Mouse (Mus musculus) telencephalon, adult 2 months (tissue): ENCODE measurements at regions not wholly inside any gene's neighbourhood (a gene's known extent, or its start where the extent isn't known, plus 50 kb on each side); places are given as distances from the start of the nearest gene placed in this dataset.

Source experiments
- DNase-seq: peaks from one replicate; pipeline ENCODE4 v3.0.0-alpha.2; 2011; ENCODE audit warnings: low read depth, low spot score

DNA sequence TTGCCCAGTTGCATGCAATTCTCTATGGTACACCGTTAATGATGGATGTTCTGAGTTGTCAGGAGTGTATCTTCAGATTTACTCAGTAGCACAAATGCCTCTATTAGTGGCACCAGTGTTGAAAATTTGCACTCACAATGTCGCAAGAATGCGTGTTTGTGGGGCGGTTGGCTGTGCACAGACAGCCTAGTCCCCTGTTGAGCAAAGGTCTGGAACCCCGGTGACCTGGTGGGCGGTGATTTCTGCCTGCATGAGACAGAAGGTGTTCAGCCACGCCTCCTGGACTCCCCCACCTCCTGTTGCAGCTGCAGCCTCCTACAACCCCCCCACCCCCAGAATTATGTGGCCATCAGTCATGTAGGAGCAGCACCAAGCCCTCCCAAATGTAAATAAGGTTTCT lies 338.9 kb upstream of the Spred2 start:
- DNase-seq: no peak

DNA sequence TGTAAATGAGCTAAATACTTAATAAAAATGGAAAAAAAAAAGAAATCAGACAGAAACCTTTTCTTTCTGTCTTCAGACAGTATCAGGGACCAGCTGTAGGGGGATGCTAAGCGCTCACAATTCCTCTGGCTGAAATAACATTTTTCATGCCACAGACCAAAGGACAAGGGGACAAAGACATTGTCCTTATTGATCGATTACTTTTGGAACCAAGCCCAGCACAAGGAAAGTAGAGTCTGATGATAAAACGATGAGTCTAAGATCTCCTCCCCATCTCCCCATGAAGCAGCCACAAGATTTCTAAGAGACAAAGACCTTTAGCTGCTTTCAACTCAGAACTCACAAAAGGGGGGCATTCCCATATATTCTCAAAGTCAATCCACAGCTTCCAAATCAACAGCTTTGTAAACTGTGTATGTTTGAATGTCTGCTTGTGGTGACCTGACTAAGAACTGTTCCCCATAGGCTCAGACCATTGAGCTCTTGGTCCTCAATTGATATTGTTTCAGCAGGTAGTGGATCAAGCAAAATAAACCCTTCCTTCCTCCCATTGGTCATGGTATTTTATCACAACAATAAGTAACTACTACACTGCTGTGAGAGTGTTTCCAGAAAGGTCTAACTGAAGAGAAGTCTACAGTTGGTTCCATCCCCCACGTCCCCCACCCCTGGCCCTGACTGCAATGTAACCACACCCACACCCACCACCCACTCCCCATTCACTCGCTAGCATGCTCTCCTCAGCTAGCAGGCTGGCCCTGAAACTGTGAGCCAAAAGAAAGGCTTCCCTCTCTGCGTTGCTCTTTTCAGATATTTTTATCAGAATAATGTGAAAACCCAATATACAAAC lies 331.4 kb upstream of the Spred2 start:
- no peak for DNase-seq

GRCm38 (mm10) chr11:19595107-19595506 lies 329.1 kb upstream of the Spred2 start:
- no peak for DNase-seq

DNA sequence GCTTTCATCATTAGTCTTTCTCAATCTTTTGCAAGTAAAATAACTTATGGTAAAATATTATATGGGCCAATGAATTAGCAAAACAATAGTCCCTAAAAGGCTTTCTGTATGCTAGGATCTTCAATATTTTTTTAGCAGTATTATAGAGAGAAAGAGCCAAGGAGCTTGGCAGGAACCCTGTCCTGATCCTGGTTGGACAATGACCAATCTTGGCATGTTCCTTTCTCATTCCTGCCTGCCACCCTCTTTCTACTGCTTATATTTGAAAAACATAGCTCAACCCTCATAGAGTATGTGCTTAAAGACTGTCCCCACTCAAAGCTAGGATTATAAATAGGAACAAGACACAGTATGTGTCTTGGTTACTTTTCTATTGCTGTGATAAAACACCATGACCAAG lies 327.8 kb upstream of the Spred2 start:
- DNase-seq: no peak

DNA sequence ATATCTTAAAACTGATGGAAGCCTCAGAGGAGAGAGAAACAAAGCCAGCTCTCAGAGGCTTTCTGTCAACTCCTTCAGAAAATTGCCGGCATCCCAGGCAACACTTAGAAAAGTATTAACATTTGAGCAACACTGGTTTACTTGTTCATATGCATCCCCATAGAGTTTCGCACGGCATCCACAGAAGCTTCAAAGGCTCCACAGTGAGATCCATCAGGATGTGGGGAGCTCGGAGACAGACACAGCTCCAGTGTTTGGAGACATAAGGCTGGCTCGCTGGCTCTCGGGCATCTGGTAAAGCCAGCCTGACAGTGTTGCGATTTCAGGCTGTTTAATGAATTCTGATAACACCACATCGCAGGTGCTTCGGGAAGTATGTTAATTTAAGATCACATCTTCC lies 324.7 kb upstream of the Spred2 start:
- DNase-seq: no peak

- DNase-seq: peak; percentile 8
These were observed 322.8 kb upstream of the Spred2 start for GRCm38 (mm10) chr11:19601216-19601938.

DNA sequence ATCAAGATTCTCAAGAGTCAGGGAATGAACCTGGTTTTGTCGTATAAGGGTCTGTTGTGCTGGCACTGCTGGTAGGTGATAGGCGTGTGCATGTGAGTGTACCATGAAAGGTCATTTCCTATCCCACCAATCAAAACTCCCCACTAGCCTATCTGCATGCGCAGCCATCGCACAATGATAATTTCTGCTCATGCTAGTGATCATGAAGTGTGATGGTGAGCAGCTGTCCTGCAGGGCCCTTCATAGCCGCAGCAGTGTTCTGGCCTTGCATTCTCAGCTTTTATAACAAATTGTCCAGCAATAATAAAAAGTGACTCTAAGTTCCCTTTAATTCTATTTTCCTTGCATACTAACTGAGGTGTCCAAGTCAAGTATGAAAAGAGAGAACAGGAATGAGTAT lies 321.7 kb upstream of the Spred2 start:
- no peak for DNase-seq

GRCm38 (mm10) chr11:19605602-19606001 lies 318.6 kb upstream of the Spred2 start:
- no peak for DNase-seq

GRCm38 (mm10) chr11:19606943-19607342 lies 317.2 kb upstream of the Spred2 start:
- no peak for DNase-seq

GRCm38 (mm10) chr11:19607941-19608340 lies 316.2 kb upstream of the Spred2 start:
- no peak for DNase-seq

DNA sequence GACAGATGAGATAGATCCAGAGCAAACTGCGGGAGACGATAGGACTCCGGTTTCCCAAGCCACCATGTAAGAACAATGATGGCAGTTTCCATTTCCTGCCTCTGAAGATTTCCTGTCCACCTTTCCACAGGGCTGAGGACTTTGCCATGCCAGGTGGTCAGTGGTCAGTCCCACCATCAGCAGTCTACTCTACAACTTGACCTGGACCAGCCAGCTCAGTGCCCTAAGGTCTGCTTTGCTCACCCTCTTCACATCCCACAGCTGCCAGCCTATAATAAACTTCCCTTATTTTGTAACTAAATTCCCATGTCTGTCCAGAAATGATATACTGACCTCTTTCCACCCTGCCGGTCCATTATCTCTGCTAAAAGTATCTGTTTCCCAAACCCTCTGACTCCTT lies 315.7 kb upstream of the Spred2 start:
- no peak for DNase-seq

GRCm38 (mm10) chr11:19610559-19610958 lies 313.6 kb upstream of the Spred2 start:
- no peak for DNase-seq

DNA sequence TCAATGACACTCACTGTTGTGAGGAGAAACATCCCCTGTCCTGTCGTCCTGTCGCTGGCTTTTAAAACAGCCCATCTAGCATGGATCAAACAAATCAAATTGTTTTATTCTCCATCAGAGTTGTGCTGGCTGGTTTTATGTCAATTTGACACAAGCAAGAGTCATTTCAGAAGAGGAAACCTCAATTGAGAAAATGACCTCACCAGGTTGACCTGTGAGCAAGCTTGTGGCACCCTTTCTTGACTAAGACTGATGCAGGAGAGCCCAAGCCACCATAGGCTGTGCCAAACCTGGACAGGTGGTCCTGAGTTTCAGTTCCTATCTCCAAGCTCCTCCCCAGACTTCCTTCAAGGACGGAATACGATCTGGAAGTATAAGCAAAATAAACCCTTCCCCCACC lies 313.0 kb upstream of the Spred2 start:
- DNase-seq: no peak

DNA sequence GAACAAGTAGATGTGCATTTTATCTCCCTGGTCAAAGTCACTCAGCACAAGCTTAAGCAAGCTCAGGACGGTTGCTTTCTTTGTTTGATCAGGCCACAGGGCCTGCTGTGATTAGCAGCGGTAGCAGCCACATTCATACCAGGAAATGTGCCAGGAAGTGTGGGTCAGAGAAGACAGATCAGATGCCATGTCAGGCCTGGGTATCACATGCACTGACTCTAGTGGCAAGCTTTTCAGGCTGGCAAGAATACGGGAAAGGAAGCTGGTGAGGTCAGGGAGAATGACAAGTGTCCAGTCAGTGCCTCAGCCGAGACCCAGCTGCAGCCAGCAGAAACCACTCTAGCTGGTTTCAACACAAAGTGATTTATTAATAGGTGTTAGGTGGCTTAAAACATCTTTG lies 307.7 kb upstream of the Spred2 start:
- DNase-seq: no peak

- DNase-seq: no peak
These were observed 304.7 kb upstream of the Spred2 start for GRCm38 (mm10) chr11:19619494-19619893.

DNA sequence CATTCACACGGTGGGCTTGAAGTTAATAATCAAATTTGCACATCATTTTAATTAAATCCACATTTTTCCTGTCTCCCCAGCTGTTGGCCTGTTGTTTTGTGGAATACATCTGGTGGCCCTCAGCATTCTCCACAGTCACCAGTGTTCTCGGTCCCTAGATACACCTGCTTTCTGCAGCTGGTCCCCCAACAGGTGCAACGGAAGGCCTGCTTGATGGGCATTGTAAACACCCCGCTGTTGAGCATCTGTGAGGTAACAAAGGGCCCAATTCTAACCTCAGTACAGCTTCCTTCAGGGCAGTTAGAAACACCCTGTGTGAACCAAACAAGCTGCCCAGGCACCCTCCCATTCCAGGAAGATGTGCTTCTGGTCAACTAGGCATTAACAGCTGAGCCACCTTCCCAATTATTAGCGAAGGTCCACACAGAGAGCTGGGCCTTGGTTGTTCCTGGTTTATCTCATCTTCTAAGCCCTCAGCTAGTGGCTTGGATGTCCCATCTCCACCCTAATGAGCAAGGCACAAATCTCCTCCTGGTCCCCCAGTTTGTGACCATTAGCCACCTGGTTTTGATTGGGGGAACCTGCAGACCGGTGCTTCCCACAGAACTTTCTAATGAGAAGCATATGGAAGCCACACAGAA lies 293.0 kb upstream of the Spred2 start:
- DNase-seq: no peak

- DNase-seq: no peak
These were observed 291.7 kb upstream of the Spred2 start for GRCm38 (mm10) chr11:19632477-19632876.

DNA sequence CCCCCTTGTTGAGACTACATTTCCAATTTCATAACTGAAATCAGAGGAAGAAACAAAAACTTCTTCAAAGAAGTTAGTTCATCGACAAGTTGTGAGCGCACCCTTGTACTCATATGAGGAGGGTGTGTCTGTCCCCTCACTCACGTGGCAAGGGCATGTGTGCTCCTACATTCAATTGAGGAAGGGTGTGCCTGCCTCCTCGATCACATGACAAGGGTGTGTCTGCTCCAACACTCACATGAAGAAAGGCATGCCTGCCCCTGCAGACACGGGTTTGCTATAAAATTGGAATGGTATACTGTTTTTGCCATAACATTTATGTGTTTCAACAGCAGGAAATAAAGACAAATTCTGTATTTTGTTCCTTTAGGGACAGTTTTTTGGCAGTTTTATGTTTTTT lies 290.6 kb upstream of the Spred2 start:
- DNase-seq: no peak

GRCm38 (mm10) chr11:19641153-19641552 lies 283.0 kb upstream of the Spred2 start:
- DNase-seq: no peak

DNA sequence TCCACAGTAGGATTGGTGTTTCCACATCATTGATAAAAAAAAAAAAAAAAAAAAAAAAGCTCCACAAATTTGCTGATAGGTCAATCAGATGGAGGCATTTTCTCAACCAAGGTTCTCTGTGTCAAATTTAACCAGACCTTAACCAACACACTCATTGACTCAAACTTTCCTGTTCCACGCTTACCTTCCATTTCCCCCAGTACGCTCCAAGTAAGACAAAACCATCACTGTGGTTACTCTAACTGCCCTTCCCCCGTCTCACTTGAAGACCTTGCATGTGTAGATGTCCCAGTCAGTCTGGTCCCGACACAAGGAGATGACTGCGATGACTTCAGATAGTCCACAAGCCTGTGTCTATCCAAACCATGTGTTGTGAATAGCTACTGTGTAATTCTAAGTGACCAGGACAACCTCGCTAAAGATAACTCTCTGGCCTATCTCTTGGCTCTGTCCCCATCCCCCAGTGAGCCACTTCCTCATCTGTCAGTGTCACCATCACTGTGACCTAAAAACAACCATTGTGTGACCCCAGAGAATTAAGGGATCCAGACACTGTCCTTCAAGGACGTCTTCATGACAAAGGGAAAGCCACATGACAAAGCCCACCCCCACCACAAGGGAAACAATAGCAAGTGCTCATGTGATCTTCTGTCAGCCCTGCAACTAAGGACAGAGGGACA lies 279.9 kb upstream of the Spred2 start:
- no peak for DNase-seq

GRCm38 (mm10) chr11:19645106-19645505 lies 279.1 kb upstream of the Spred2 start:
- DNase-seq: no peak

- DNase-seq: no peak
These were observed 272.7 kb upstream of the Spred2 start for GRCm38 (mm10) chr11:19651522-19651921.
